Mouse (Mus musculus): ENCODE measurements around the gene Ncoa7.

GRCm38 (mm10) chr10:30678051-30678450 lies 125.1 kb downstream of the Ncoa7 start:
- TF ChIP-seq CTCF (IDR thresholded peaks at IDR 0.05; ENCODE audit: extremely low read depth, insufficient read depth, low read length) (no peak), POLR2A (IDR thresholded peaks at IDR 0.05; ENCODE audit: extremely low read depth, insufficient read depth, low read length) (no peak)
